Mouse (Mus musculus) adipocyte (in vitro differentiated cells): ENCODE results near the gene Lrch4.

Experiments
- DNase-seq: peaks from one replicate; pipeline ENCODE4 v3.0.0-alpha.2; 2016; ENCODE audit warnings: low spot score

Lrch4 gene

DNA sequence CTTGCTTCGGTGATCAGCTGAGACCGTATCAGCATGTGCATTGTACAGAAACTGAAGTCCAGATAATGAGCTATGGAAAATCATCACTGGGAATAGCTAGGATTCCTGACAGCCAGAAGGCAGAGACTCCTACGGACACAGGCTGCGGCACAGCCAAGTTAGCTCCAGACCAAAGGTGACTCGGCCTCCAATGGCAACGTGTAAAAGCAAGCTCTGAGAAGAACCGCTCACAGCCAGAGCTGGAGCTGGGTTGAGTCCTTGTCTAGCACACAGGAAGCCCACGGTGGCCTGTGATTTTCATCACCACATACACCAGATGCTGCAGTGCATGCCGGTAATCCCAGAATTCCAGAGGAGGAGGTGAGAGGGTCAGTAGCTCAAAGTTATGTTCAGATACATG, 61.6 kb downstream of the Lrch4 start:
- DNase-seq = peak; percentile 74
